Mouse (Mus musculus) hindbrain, embryonic 13.5 days (tissue): ENCODE measurements around the gene Gbf1. TPM values are rescaled to one million over a fixed set of nuclear protein-coding genes. Genes with fewer than 3 reads are reported as not detected.

Experiments used
- ATAC-seq: fragments of 200-750 bp; cut with Nextera tagmentation; 2 replicates; pipeline ENCODE4 v1.8.0; 2017; ENCODE audit warnings: moderate TSS enrichment; ENCODE audit not compliant: low FRiP score
- H3K27ac ChIP-seq: fragments of 300-500 bp; sonication (generic); 2 replicates; pipeline ENCODE4 v1.5.1; 2015; ENCODE audit warnings: inconsistent platforms, mild to moderate bottlenecking, moderate library complexity
- H3K27me3 ChIP-seq: fragments of 300-500 bp; sonication (generic); 2 replicates; pipeline ENCODE4 v1.6.1; 2015; ENCODE audit warnings: mild to moderate bottlenecking, inconsistent platforms
- H3K36me3 ChIP-seq: fragments of 300-500 bp; sonication (generic); 2 replicates; pipeline ENCODE4 v1.6.1; 2015; ENCODE audit warnings: mild to moderate bottlenecking, inconsistent platforms
- H3K4me1 ChIP-seq: fragments of 300-500 bp; sonication (generic); replicated peaks from 2 replicates; pipeline ENCODE4 v1.6.1; 2015; ENCODE audit warnings: inconsistent platforms
- H3K4me2 ChIP-seq: fragments of 300-500 bp; sonication (generic); 2 replicates; pipeline ENCODE4 v1.6.1; 2015; ENCODE audit warnings: inconsistent platforms, mild to moderate bottlenecking, moderate library complexity
- H3K4me3 ChIP-seq: fragments of 300-500 bp; sonication (generic); 2 replicates; pipeline ENCODE4 v1.5.1; 2015; ENCODE audit warnings: mild to moderate bottlenecking, inconsistent platforms
- H3K9ac ChIP-seq: fragments of 300-500 bp; sonication (generic); 2 replicates; pipeline ENCODE4 v1.6.1; 2015; ENCODE audit warnings: mild to moderate bottlenecking, inconsistent platforms
- H3K9me3 ChIP-seq: fragments of 300-500 bp; sonication (generic); 2 replicates; pipeline ENCODE4 v1.6.1; 2016; ENCODE audit warnings: inconsistent platforms
- WGBS: fragments of 180-500 bp; shearing (Covaris S2); methylation state at CpG from one replicate; pipeline ENCODE4 v1.1.7; 2015; 5-methylcytosine and 5-hydroxymethylcytosine counted together
- polyA plus RNA-seq: library from polyadenylated mRNA; unstranded; fragments of >200 nt; fragmentation: Nextera tagmentation; extraction: Ambion mirVana; gene quantifications from 2 replicates; pipeline ENCODE4 v1.2.1, GENCODE M21; 2015

Gbf1 gene
- polyA plus RNA-seq, 1 experiment from 2014 or later: 71.6 TPM

DNA sequence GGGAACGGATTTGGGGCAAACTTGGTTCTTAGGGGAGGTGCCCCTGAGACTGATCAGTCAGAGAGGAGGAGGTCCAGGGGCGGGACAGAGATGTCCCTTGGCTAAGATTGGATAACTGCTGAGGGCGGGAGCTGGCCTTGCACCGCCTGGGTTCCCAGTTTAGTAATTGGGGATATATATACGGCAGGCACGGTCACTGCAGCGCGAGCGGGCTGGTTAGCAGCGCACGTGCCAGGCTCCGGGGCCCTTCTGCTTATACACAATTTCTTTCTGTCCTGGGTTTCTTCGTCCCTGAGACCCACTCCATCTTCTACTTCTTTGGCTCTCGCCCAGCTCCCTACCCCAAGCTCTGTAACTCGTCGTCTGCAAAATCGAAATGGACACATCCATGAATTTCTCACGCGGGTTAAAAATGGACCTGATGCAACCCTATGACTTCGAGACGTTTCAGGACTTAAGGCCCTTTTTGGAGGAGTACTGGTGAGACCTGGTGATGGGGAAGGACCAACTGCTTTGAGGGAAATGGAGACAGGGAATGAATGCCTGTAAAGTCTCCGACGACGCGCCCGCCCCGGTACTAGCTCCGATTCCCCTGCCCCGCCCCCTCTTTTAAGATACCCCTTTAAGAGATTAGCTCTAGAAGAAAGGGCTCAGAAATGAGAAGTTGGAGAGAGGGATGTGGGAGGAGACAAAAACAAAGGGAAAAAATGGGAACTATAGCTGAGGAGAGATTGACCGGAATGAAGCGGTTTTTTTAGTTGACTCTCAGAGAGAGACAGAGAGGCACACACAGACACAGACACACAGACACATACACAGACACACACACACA, 20.4 kb upstream of the Gbf1 start, which contains the start of gene Elovl3:
Gene Elovl3 (plus strand): TSS at position 204 of the 832 bp plus-strand sequence.
- H3K4me1 ChIP-seq: peaks cover 24% of the 10 kb centered on the region
- peak within 1 kb of the TSS; percentile 12; the same call in 1 of the 2 replicates for H3K4me3 ChIP-seq
- no peaks in the 10 kb centered on the region for H3K9me3 ChIP-seq
- H3K27ac ChIP-seq: no peak within 1 kb of the TSS
- peaks cover 76% of the 10 kb centered on the region for H3K27me3 ChIP-seq
- no peak for ATAC-seq
- peak within 1 kb of the TSS; percentile 15; the same call in 1 of the 2 replicates for H3K4me2 ChIP-seq
- 2% methylated on average over 31 of the region's 31 CpGs for WGBS
- no peaks in the 10 kb centered on the region for H3K36me3 ChIP-seq
- no peak within 1 kb of the TSS for H3K9ac ChIP-seq

GRCm38 (mm10) chr19:46132577-46132976, 19.7 kb upstream of the Gbf1 start:
- Histone ChIP-seq H3K27ac (no peak overlapping the region), H3K4me2 (no peak overlapping the region), H3K27me3 (peaks cover 82% of the 10 kb centered on the region), H3K9ac (no peak overlapping the region), H3K4me1 (peaks cover 28% of the 10 kb centered on the region), H3K9me3 (no peaks in the 10 kb centered on the region), H3K36me3 (no peaks in the 10 kb centered on the region), H3K4me3 (no peak overlapping the region)
- WGBS: 54% methylated on average over 6 of the region's 6 CpGs
- ATAC-seq: no peak

DNA sequence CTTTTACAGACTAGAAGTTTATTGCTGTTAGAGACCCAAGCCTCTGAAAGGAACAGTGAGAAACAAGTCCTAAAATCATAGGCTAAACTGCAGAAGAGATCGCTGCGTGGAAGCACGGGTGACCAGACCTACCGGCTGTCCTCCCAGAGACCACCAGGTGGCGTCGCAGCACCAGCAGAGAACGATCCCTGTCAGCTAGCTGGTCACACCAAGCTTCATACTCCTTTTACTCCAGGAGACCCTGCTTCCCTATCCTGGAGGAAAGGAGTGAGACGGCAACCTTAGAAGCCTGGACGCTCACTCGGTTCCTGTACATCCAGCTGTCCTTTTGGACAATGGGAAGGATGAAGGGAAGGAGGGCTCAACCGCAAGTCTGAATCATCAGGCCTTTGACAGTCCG, 17.0 kb upstream of the Gbf1 start:
- peak; percentile 38 for ATAC-seq
- Histone ChIP-seq H3K27ac (no peak overlapping the region), H3K9me3 (no peaks in the 10 kb centered on the region), H3K4me3 (peak overlapping the region; percentile 60), H3K36me3 (no peaks in the 10 kb centered on the region), H3K9ac (peak overlapping the region; percentile 77; the same call in 1 of the 2 replicates), H3K4me2 (peak overlapping the region; percentile 99), H3K4me1 (peaks cover 28% of the 10 kb centered on the region), H3K27me3 (peaks cover 94% of the 10 kb centered on the region)
- 1% methylated on average over 12 of the region's 12 CpGs for WGBS

DNA sequence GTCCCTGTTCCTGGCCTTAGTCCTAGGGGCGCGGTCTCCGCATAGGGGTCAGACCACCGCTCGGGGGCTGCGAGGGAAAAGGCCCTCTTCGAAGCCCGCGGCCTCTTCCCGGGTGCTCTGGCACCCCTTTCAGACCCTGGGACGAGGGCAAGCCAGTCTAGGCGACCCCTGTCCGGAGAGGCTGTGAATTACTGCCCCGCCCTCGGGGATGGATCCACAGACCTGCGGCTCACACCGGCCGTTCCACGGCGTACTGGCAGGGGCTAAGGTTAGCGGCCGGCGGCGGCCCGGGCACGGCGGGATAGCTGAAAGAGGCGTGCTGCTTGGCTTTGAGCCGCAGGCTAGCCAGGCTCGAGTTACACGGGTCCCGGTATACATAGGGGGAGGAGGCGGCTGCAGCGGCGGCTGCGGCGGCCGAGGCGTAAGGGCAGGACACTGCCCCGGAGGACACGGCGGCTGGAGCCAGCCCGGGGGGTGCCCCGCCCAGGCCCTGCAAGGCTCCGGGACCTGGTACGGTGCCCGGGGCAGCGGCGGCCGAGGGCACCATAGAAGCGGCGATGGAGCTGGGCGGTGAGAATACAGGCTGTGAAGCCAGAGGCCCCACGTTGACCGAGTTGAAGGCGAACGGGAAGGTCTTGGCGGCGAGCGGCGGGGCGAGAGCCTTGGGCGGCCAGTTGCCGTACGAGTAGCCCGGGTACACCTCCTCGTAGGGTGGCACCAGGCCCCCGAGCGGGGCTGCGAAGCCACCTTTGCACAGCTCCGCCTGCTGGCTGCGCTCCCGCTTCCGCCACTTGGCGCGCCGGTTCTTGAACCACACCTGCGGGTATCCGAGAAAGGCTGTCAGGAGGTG, 16.3 kb upstream of the Gbf1 start:
- Histone ChIP-seq H3K9ac (peak overlapping the region; percentile 77), H3K36me3 (no peaks in the 10 kb centered on the region), H3K9me3 (no peaks in the 10 kb centered on the region), H3K4me1 (peaks cover 34% of the 10 kb centered on the region), H3K27me3 (peaks cover 93% of the 10 kb centered on the region), H3K4me2 (peak overlapping the region; percentile 99), H3K4me3 (peak overlapping the region; percentile 60), H3K27ac (no peak overlapping the region)
- ATAC-seq: peak; percentile 60
- 1% methylated on average over 74 of the region's 79 CpGs for WGBS

- no peaks in the 10 kb centered on the region for H3K36me3 ChIP-seq
- H3K9me3 ChIP-seq: no peaks in the 10 kb centered on the region
- H3K4me1 ChIP-seq: peaks cover 33% of the 10 kb centered on the region
- H3K4me2 ChIP-seq: peak overlapping the region; percentile 99
- no peak overlapping the region for H3K27ac ChIP-seq
- H3K4me3 ChIP-seq: peak overlapping the region; percentile 60
- peak overlapping the region; percentile 77 for H3K9ac ChIP-seq
- ATAC-seq: peak; percentile 31; the same call in 1 of the 2 replicates
- WGBS: 3% methylated on average over 49 of the region's 49 CpGs
- peaks cover 91% of the 10 kb centered on the region for H3K27me3 ChIP-seq
These were observed 15.4 kb upstream of the Gbf1 start for GRCm38 (mm10) chr19:46136639-46137580.

GRCm38 (mm10) chr19:46140324-46140723, 12.0 kb upstream of the Gbf1 start:
- Histone ChIP-seq H3K27me3 (peaks cover 92% of the 10 kb centered on the region), H3K4me2 (no peak overlapping the region), H3K9me3 (no peaks in the 10 kb centered on the region), H3K36me3 (no peaks in the 10 kb centered on the region), H3K9ac (no peak overlapping the region), H3K27ac (no peak overlapping the region), H3K4me1 (peaks cover 29% of the 10 kb centered on the region), H3K4me3 (no peak overlapping the region)
- WGBS: 56% methylated on average over 2 of the region's 2 CpGs
- no peak for ATAC-seq

DNA sequence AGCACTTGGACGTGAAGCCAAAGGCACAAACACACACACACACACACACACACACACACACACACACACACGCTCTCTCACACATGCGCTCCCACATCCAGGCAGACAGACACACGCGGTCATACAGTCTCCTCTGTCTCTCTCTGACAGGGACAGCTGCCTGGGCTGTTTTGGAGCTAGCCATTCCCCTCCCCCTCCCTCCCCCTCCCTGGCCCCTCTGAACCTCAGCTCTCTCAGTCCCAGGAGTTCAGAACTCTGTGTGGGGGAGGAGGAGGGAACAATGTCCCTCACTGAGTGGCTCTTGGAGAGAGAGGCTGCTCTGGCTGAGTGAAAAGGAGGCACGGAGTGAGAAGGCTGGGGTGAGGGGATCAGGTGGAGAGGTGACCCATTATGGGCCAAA, 11.2 kb upstream of the Gbf1 start:
- H3K27ac ChIP-seq: no peak overlapping the region
- ATAC-seq: no peak
- H3K4me1 ChIP-seq: peaks cover 22% of the 10 kb centered on the region
- 9% methylated on average over 6 of the region's 6 CpGs for WGBS
- peak overlapping the region; percentile 19; the same call in 1 of the 2 replicates for H3K9ac ChIP-seq
- peaks cover 93% of the 10 kb centered on the region for H3K27me3 ChIP-seq
- no peaks in the 10 kb centered on the region for H3K9me3 ChIP-seq
- no peak overlapping the region for H3K4me3 ChIP-seq
- H3K36me3 ChIP-seq: no peaks in the 10 kb centered on the region
- H3K4me2 ChIP-seq: no peak overlapping the region

DNA sequence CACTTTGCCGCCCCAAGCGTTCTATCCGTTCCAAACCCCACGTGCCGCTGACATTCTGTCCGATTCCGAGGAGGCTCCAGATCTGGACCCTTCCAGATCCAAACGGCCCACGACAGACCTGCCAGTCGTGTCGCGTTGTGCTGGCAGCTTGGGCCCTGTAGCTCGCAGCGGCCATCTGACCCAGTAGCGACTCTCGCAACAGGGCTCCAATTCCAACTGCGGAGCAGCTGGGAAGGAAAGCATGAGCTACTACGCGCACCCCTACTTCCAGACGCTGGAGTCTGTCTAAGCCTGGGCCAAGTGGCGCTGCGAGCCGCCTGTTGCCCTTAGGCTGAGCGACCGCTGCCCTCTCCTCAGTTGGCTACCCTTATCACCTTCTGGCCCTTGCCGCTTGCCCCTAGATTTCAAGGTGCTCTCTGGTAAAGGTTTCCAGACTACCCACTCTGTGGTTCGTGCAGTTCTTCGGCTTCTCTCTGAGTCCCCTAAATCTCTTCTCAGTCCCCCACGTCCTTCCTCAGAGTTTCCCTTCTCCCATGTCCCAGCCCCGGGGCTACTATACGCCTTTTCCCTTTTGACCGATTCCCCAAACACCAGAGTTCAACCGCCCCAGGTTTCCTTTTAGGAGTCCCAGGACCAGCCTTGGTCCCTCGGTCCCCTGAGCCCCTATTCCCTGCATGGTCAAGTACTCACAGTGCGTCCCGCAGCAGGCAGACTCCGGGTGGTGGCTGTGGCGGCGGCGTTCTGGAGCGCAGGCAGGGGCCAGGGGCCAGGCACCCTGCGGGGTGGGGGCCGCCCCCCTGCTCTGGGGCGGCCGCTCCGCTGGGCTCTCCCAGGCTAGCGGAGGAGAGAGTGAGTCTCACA, 4.6 kb upstream of the Gbf1 start, which contains the start of gene Pitx3:
Gene Pitx3 (minus strand): TSS at position 816 of the 861 bp plus-strand sequence.
- Histone ChIP-seq H3K4me2 (peak within 1 kb of the TSS; percentile 83), H3K4me1 (peaks cover 24% of the 10 kb centered on the region), H3K4me3 (peak within 1 kb of the TSS; percentile 47), H3K9me3 (no peaks in the 10 kb centered on the region), H3K27ac (no peak within 1 kb of the TSS), H3K36me3 (no peaks in the 10 kb centered on the region), H3K27me3 (peaks cover 84% of the 10 kb centered on the region), H3K9ac (peak within 1 kb of the TSS; percentile 60; the same call in 1 of the 2 replicates)
- no peak for ATAC-seq
- WGBS: 1% methylated on average over 47 of the region's 47 CpGs

GRCm38 (mm10) chr19:46148372-46148760, 3.9 kb upstream of the Gbf1 start:
- Histone ChIP-seq H3K27me3 (peaks cover 78% of the 10 kb centered on the region), H3K4me3 (peak overlapping the region; percentile 47), H3K36me3 (no peaks in the 10 kb centered on the region), H3K9me3 (no peaks in the 10 kb centered on the region), H3K4me1 (peaks cover 29% of the 10 kb centered on the region), H3K4me2 (peak overlapping the region; percentile 83), H3K9ac (peak overlapping the region; percentile 60; the same call in 1 of the 2 replicates), H3K27ac (no peak overlapping the region)
- WGBS: under 1% methylated on average over 27 of the region's 27 CpGs
- ATAC-seq: peak; percentile 43; the same call in 1 of the 2 replicates

DNA sequence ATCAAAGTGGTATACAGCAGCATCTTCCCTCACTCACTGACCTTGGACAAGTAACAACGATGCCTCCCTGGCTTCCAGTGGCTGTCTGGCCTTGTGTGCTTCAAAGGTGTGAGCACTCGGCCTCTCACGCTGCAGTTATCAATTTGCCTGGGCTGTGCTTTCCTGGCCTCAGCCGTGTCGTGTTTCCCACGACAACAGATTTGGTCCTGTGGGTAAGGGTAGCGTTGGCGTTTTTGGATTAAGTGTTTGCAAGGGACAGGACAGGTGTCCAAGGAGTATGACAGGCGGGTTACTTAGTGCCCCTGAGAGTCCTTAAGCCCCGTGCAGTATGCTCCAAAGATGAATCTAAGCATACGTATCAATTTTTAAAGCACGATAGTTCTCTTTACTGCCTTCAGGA, 3.2 kb upstream of the Gbf1 start:
- Histone ChIP-seq H3K27ac (no peak overlapping the region), H3K27me3 (peaks cover 70% of the 10 kb centered on the region), H3K4me3 (peak overlapping the region; percentile 47), H3K4me2 (peak overlapping the region; percentile 83), H3K9ac (0 out of 2 replicates have a peak overlapping the region, but pooled peaks have one; percentile 5), H3K9me3 (no peaks in the 10 kb centered on the region), H3K36me3 (no peaks in the 10 kb centered on the region), H3K4me1 (peaks cover 37% of the 10 kb centered on the region)
- 24% methylated on average over 12 of the region's 12 CpGs for WGBS
- no peak for ATAC-seq
